In genomic region chr1:134060849-134061569, GRCm38 (mm10) we compare ENCODE assay signal across 8 mouse cellular contexts. TPM values are rescaled to one million over a fixed set of nuclear protein-coding genes. Genes with fewer than 3 reads are reported as not detected.
DNase-seq lines count a peak whose midpoint lies in the region; ATAC-seq and TF ChIP-seq lines count a peak whose summit lies in the region.

No protein-coding gene starts in this region.

- WGBS in forebrain, embryonic 16.5 days: under 1% methylated on average over 31 of the region's 31 CpGs
- 3% methylated on average over 31 of the region's 31 CpGs for WGBS in lung, embryonic 14.5 days

- DNase-seq in ES-E14 (ENCODE audit: low read depth, low spot score): peak; percentile 87
- peak; percentile 91 for DNase-seq in cerebellum, adult 11-12 months
- peak; percentile 88 to 89 for DNase-seq in heart, postnatal 36 days
- DNase-seq in layer of hippocampus, adult 2 months (ENCODE audit: low spot score in 2 of 2): peak; percentile 84 to 96
- DNase-seq in lung, embryonic 14.5 days: peak; percentile 95
- peak; percentile 91 for DNase-seq in testis, postnatal 14 days (ENCODE audit: low spot score)

- TF ChIP-seq CTCF in layer of hippocampus, adult 2 months (conservative IDR thresholded peaks at IDR 0.05): peak; percentile 30; the same call in 1 of the 2 replicates
- TF ChIP-seq CTCF in lung, embryonic 14.5 days (IDR thresholded peaks at IDR 0.05; ENCODE audit: low read depth): peak; percentile 59

- H3K4me3 ChIP-seq in ES-E14 (ENCODE audit: insufficient read depth in 1 of 2, low read depth in 1 of 2, low read length in 2 of 2, poor library complexity in 1 of 2, severe bottlenecking in 1 of 2): peak overlapping the region; percentile 38 to 61
- peak overlapping the region; percentile 45 for H3K4me3 ChIP-seq in forebrain, embryonic 16.5 days (replicated peaks; ENCODE audit: low read length)
- peak overlapping the region; percentile 48 for H3K4me3 ChIP-seq in layer of hippocampus, adult 2 months
- H3K4me3 ChIP-seq in lung, embryonic 14.5 days (ENCODE audit: low read depth, low read length): peak overlapping the region; percentile 27

- peak overlapping the region; percentile 15 for H3K27ac ChIP-seq in ES-E14 (ENCODE audit: insufficient read depth, low read depth, low read length, poor library complexity, severe bottlenecking)
- peak overlapping the region; percentile 97 for H3K27ac ChIP-seq in forebrain, embryonic 16.5 days (ENCODE audit: low read length)
- peak overlapping the region; percentile 99 for H3K27ac ChIP-seq in layer of hippocampus, adult 2 months
- peak overlapping the region; percentile 99 for H3K27ac ChIP-seq in lung, embryonic 14.5 days (ENCODE audit: low read depth)

- in situ Hi-C loops in ES-E14 (cut with MboI; ENCODE audit: low sequenced_read_pairs in 2 of 2, unreplicated experiment in 2 of 2): no loop called here

- H3K9ac ChIP-seq in ES-E14 (ENCODE audit: insufficient read depth, low read depth, low read length, poor library complexity, severe bottlenecking): peak overlapping the region; percentile 8; the same call in 1 of the 2 replicates
- peak overlapping the region; percentile 66 for H3K9ac ChIP-seq in forebrain, embryonic 16.5 days (replicated peaks; ENCODE audit: low read depth, low read length)
- peak overlapping the region; percentile 54 for H3K9ac ChIP-seq in lung, embryonic 14.5 days

- no peaks in the 10 kb centered on the region for H3K36me3 ChIP-seq in ES-E14 (ENCODE audit: control insufficient read depth, insufficient read depth, low read length, poor library complexity, severe bottlenecking)
- no peaks in the 10 kb centered on the region for H3K36me3 ChIP-seq in forebrain, embryonic 16.5 days (ENCODE audit: control insufficient read depth, insufficient read depth)
- no peaks in the 10 kb centered on the region for H3K36me3 ChIP-seq in lung, embryonic 14.5 days (ENCODE audit: insufficient read depth)

- intact Hi-C loops in heart, postnatal 36 days (cut with DNase I): loop anchor here (1.0 kb wide), 2 partner anchors 17 to 43 kb away; no protein-coding TSS in a partner anchor

- no peaks in the 10 kb centered on the region for H3K9me3 ChIP-seq in ES-E14 (ENCODE audit: control insufficient read depth, insufficient read depth, low read depth, low read length)
- H3K9me3 ChIP-seq in forebrain, embryonic 16.5 days (ENCODE audit: control insufficient read depth, low read length): no peaks in the 10 kb centered on the region
- no peaks in the 10 kb centered on the region for H3K9me3 ChIP-seq in lung, embryonic 14.5 days (ENCODE audit: low read depth, low read length)

- peaks cover 14 to 17% of the 10 kb centered on the region in 2 experiments for H3K4me1 ChIP-seq in ES-E14 (ENCODE audit: control insufficient read depth in 2 of 2, insufficient read depth in 2 of 2, low read length in 2 of 2, poor library complexity in 1 of 2)
- H3K4me1 ChIP-seq in forebrain, embryonic 16.5 days (replicated peaks; ENCODE audit: control insufficient read depth, insufficient read depth, low read length): peaks cover 53% of the 10 kb centered on the region
- H3K4me1 ChIP-seq in lung, embryonic 14.5 days (ENCODE audit: insufficient read depth): peaks cover 59% of the 10 kb centered on the region

- H3K4me2 ChIP-seq in forebrain, embryonic 16.5 days (ENCODE audit: low read length): peak overlapping the region; percentile 85
- peak overlapping the region; percentile 64 for H3K4me2 ChIP-seq in lung, embryonic 14.5 days

- H3K27me3 ChIP-seq in forebrain, embryonic 16.5 days (replicated peaks; ENCODE audit: control insufficient read depth, insufficient read depth, low read length): no peaks in the 10 kb centered on the region
- no peaks in the 10 kb centered on the region for H3K27me3 ChIP-seq in lung, embryonic 14.5 days (ENCODE audit: insufficient read depth, low read length)

- peak; percentile 86 for ATAC-seq in forebrain, embryonic 16.5 days
- peak; percentile 90 for ATAC-seq in lung, embryonic 14.5 days (ENCODE audit: insufficient read depth)
- peak; percentile 63 for ATAC-seq in neutrophil, adult 5-6 weeks (ENCODE audit: extremely low read depth, insufficient number of reproducible peaks, low FRiP score, poor library complexity, severe bottlenecking)

TF ChIP-seq in ES-E14, 5 proteins besides CTCF, POLR2A, EP300 and RAD21:
- TF ChIP-seq HCFC1 (IDR thresholded peaks at IDR 0.05; ENCODE audit: borderline replicate concordance, insufficient read depth, low read length) (no peak), ZC3H11A (IDR thresholded peaks at IDR 0.05; ENCODE audit: borderline replicate concordance, low read depth, low read length) (no peak), CHD2 (IDR thresholded peaks at IDR 0.05; ENCODE audit: low read depth, low read length) (no peak), ZNF384 (IDR thresholded peaks at IDR 0.05; ENCODE audit: low read depth, low read length) (no peak), MAFK (IDR thresholded peaks at IDR 0.05; ENCODE audit: insufficient read depth, low read depth, low read length) (no peak)

RNA-seq across cellular contexts. Expression of gene Btg2, which starts 17.9 kb away (rescaled TPM):
- total RNA-seq in ES-E14 (2012; rRNA removed): 40.2 and 47.5 TPM in 2 replicates
- 56.0 and 66.4 TPM in 2 replicates for polyA plus RNA-seq in forebrain, embryonic 16.5 days (2015; fragmentation: Nextera tagmentation; extraction: Ambion mirVana)
- total RNA-seq in heart, postnatal 36 days (2021): 10 to 100 TPM; 26.6 to 61.0 TPM
- 10 to 100 TPM; 17.2 to 22.0 TPM for total RNA-seq in layer of hippocampus, adult 2 months (2021)
- polyA plus RNA-seq in lung, embryonic 14.5 days (2014; fragmentation: Nextera tagmentation; extraction: Ambion mirVana): 77.2 and 81.0 TPM in 2 replicates
- total RNA-seq in neutrophil, adult 5-6 weeks (2017): 605 and 631 TPM in 2 replicates

RNA-seq across cellular contexts. Expression of gene Fmod, which starts 24.0 kb away (rescaled TPM):
- total RNA-seq in ES-E14 (2012; rRNA removed): not detected in 2 replicates
- polyA plus RNA-seq in forebrain, embryonic 16.5 days (2015; fragmentation: Nextera tagmentation; extraction: Ambion mirVana): 7.8 and 12.6 TPM in 2 replicates
- 10 to 100 TPM in 1 of 2 experiments, 1 to 10 TPM in 1; 8.6 to 13.2 TPM for total RNA-seq in heart, postnatal 36 days (2021)
- total RNA-seq in layer of hippocampus, adult 2 months (2021): 1 to 10 TPM; 6.0 to 7.4 TPM
- polyA plus RNA-seq in lung, embryonic 14.5 days (2014; fragmentation: Nextera tagmentation; extraction: Ambion mirVana): 173 and 174 TPM in 2 replicates
- total RNA-seq in neutrophil, adult 5-6 weeks (2017): not detected in 2 replicates

RNA-seq across cellular contexts. Expression of gene Chit1, which starts 50.0 kb away (rescaled TPM):
- total RNA-seq in ES-E14 (2012; rRNA removed): 0.13 and 0.32 TPM in 2 replicates
- polyA plus RNA-seq in forebrain, embryonic 16.5 days (2015; fragmentation: Nextera tagmentation; extraction: Ambion mirVana): 0.14 TPM in 1 of 2 replicates, not detected in the other
- total RNA-seq in heart, postnatal 36 days (2021): not detected
- under 1 TPM in 1 of 2 experiments, not detected in 1; 0.20 TPM for total RNA-seq in layer of hippocampus, adult 2 months (2021)
- polyA plus RNA-seq in lung, embryonic 14.5 days (2014; fragmentation: Nextera tagmentation; extraction: Ambion mirVana): not detected in 2 replicates
- 0.35 TPM in 1 of 2 replicates, not detected in the other for total RNA-seq in neutrophil, adult 5-6 weeks (2017)

Comparison
In these comparisons a context has a peak if more than half of its experiments do, and no peak if none do; other contexts are left out.
1. Peak in every context shown above with its lines: DNase-seq, ATAC-seq, H3K4me3 ChIP-seq and H3K27ac ChIP-seq.
2. H3K27ac ChIP-seq: peak in every context shown above with its lines; median percentile 99 in layer of hippocampus, adult 2 months; 99 in lung, embryonic 14.5 days; 97 in forebrain, embryonic 16.5 days; 15 in ES-E14.
3. H3K9ac ChIP-seq: peak in every context shown above with its lines; median percentile 66 in forebrain, embryonic 16.5 days; 54 in lung, embryonic 14.5 days; 8 in ES-E14.